Mouse (Mus musculus) ES-E14 (cell line): ENCODE results near the gene Mrpl20.

Experiments used
- HCFC1 ChIP-seq: IDR thresholded peaks from 2 replicates; pipeline ENCODE4 v1.6.1; 2012; ENCODE audit warnings: low read length, inconsistent platforms, borderline replicate concordance; ENCODE audit not compliant: insufficient read depth
- ZC3H11A ChIP-seq: IDR thresholded peaks from 2 replicates; pipeline ENCODE4 v1.6.1; 2012; ENCODE audit warnings: low read depth, mild to moderate bottlenecking, inconsistent platforms, low read length, borderline replicate concordance
- ZNF384 ChIP-seq: IDR thresholded peaks from 2 replicates; pipeline ENCODE4 v1.6.1; 2012; ENCODE audit warnings: low read depth, low read length, inconsistent platforms

- TF ChIP-seq ZNF384 (no peak), ZC3H11A (no peak), HCFC1 (no peak)
Measured at GRCm38 (mm10) chr4:155849391-155849790, 46.7 kb downstream of the Mrpl20 start.
